Mouse (Mus musculus) left cerebral cortex, adult 8-10 months (tissue): ENCODE measurements around the gene Gm6096. TPM values are rescaled to one million over a fixed set of nuclear protein-coding genes. Genes with fewer than 3 reads are reported as not detected.
A peak's percentile ranks its signal among the peaks of the same experiment; 100 is the strongest.

Experiments
- DNase-seq, 2 experiments: peaks; one replicate each; pipeline ENCODE4 v3.0.0; 2022; ENCODE audit warnings: low spot score in 2 of 2
- total RNA-seq, 4 experiments: library from RNA; stranded (reverse); gene quantifications; 2 replicates each; pipeline ENCODE4 v1.2.4; 2022

Gm6096 gene
- total RNA-seq, 4 experiments from 2014 or later: not detected

- no peak for DNase-seq
Observed at GRCm38 (mm10) chr7:34234610-34235561, 16.0 kb upstream of the Gm6096 start.

DNA sequence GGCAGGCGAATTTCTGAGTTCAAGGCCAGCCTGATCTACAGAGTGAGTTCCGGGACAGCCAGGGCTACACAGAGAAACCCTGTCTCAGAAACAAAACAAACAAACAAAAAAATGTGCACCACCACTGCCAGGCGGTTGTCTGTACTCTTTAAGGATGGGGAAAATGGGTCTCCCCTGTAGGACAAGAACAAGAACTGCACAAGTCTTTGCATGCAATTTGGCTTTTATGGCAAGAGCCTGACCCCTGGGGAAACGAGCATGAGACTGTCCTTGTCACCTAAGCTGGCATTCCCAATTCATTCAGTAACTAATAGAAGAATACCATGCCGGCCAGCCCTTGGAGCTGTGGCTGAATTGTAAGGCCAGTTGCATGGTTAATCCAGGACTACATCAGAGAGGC is 15.2 kb upstream of the Gm6096 start:
- no peak for DNase-seq

DNA sequence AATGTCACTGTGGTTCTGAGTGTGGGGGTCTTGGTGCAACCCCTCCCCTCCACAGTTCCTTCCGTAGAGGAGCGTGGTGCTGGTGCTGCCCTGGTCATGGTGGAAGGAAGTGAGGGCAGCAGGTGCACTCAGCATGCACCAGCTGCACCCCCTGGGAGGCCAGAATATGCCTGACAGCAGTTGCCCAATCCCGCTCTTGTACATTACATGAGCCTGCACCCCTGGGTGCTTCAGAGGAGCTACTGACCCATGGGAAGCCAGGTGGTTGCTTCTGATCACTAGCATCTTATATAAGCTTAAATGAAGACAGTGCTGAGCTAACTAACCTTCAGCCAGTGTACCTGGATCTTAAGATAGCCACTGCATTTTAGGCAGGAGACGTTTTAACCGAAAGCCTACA is 12.8 kb upstream of the Gm6096 start:
- no peak for DNase-seq

DNA sequence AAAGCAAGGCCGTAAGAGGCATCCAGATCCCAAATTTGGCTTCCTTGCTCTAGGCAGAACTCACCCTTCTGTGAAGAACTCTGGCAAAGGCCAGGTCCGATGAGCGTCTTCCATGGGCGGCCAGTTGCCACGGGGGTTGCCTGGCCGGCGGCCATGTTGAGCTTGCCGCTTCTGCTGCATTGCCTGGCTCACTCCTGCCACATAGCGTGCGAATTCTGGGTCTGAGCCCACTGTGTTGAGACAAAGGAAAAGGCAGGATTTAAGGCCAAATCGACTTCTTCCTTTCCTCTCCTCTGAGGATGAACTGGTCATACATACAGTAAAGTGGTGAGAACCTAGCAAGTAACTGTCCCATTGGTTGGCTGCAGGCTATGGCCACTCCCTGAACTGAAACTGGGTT is 8.7 kb upstream of the Gm6096 start:
- no peak for DNase-seq

- DNase-seq: no peak
Observed at GRCm38 (mm10) chr7:34246870-34247499, 3.9 kb upstream of the Gm6096 start.

GRCm38 (mm10) chr7:34252030-34252429 is 1.2 kb downstream of the Gm6096 start:
- DNase-seq: no peak

DNA sequence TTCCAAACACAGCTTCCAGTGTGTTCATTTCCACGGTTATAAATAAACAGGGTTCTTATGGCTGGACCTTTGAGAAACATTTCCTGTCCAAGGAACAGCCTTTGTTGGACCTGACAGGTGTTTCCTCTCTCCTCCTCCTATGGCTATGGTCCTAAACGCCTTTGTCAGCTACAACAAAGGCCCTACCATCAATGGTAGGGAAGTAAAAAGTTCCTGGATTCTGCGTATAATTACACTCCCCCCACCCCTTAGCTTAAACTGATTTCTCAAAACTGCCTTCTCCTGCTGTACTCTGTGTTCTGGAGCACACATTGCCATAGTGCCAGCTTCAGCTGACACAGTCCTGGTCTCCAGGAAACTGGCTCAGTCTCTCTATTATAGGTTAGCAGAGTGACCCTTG is 4.3 kb downstream of the Gm6096 start:
- no peak for DNase-seq

DNA sequence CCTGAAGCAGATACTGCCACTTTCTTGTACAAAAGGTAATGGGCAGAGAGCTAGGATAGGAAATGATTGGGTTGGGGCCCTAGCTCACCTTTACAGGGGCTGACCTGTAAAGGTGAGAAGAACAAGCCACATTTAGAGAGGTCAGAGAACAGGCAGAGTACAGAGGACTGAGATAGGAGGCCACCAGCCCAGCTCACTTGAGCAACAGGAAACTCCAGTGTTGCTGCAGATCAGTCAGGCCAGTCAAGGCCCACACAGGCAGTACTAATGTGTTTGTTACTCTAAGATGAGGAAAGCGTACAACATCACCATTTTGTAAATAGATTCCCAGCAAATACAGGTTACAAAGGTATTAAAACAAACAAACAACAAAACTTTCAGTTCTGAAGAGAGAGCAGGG is 5.1 kb downstream of the Gm6096 start:
- no peak for DNase-seq

GRCm38 (mm10) chr7:34257279-34257678 is 6.4 kb downstream of the Gm6096 start:
- no peak for DNase-seq

DNA sequence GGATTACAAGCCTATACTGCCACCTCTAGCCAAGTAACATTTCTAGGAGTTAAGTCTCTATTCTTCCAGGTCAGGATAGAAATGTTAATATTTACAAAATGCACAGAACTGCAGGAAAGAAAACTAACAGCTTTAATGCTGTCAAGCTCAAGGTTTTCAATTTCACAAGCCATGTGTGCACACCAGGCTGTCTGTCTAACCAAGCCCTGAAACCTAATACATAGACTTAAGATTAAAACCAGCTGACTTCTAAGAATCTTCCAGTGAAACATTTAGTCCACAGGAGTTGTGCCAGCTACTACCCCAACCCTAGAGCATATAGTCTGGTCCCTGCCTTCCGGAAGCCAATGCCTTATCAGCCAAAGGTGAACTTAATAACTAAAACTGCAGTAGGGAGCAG is 7.6 kb downstream of the Gm6096 start:
- no peak for DNase-seq

DNA sequence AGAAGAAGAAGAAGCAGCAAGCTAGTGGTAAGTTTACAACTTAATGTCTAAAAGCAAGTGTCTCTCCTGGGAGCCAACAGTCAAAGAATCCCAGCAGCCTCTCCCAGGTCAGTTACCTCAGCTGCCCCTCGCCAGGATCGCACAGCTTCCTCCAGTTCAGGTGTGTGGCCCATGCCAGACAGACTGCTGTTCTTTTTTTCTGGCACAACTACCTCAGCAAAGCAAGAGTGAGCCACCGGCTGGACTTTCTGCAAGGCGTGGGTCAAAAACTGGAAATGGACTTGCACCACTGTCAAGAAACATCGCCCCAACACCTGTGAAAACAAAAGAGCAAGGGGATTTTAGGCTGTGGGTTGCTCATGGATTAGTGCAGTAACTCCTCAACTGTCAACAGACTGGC is 12.6 kb downstream of the Gm6096 start:
- DNase-seq: no peak

DNA sequence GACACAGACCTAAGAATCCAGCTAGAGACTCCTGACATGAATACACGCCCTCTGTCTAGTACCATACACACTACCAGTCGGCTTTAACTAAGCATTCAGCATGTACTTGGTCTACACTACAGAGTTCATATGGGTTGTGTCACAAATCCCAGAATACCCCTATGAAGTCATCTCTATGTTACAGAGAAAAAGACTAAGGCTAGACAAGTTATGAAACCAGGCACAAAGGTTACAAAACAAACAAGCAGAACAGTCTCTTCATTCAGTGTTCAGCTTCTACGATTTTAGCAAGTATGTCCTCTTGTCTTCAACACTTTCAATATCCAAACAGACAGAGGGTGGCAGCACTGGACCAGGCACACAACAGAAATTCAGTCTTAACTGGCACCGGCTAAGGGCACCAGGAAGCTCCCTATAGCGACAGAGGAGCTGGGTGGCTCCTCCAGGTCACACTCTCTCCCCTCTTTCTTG is 15.1 kb downstream of the Gm6096 start:
- DNase-seq: peak; percentile 32 to 53

DNA sequence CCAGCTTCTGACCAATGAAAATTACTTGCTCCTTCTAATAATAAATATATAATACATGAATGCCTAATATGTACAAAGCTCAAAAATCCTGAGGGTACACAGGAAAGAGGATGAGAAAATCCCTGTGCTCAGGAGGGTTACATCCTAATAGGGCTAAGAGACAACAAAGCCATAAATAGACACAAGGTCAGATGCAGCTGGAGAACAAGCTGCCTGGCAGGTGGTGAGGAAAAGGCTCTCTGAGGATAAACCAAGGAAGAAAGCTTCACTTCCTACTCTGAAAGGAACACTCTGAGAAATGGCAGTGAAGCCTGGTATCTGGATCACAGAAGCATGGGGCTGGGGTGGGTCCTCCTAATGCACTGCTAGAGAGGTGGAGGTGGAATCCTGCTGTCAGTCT is 15.6 kb downstream of the Gm6096 start:
- no peak for DNase-seq

DNA sequence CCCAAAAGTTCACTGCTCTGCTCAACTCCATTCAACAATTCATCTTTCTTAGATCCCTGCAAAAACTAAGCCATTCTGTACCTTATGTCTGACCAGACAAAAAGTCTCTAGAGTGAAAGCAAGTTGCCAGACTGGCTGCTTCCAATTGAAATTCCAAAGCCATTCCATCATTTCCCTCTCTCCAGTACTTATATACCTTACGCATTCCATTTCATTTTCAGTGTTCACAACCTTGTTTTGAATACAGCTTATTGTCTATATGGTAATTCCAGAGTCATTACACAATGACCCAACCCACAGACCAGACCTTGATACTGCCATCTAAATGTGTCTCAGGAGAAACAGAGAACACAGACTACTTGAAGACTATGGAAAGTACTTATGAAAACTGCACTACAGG is 17.6 kb downstream of the Gm6096 start:
- DNase-seq: no peak

GRCm38 (mm10) chr7:34272465-34272864 is 21.6 kb downstream of the Gm6096 start:
- no peak for DNase-seq

GRCm38 (mm10) chr7:34276066-34276465 is 25.2 kb downstream of the Gm6096 start:
- no peak for DNase-seq

DNA sequence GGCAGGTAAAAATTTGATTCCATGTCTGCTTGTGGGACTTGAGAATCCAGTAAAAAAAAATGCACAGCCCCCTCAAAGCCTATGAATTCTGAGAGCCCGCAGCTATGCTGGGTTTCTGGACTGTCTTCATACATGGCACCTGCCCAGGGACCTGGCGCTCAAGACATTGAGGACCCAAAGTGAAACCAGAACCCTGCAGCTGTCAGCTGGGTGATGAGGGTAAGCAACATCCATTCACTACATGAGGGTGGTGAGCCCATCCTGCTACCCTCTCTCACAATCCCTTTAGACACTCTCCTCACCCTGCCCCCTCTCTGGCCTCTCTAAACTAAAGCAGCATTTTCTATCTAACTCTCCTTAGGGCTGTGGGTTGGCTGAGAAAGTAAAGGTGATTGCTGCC is 26.8 kb downstream of the Gm6096 start:
- no peak for DNase-seq

DNA sequence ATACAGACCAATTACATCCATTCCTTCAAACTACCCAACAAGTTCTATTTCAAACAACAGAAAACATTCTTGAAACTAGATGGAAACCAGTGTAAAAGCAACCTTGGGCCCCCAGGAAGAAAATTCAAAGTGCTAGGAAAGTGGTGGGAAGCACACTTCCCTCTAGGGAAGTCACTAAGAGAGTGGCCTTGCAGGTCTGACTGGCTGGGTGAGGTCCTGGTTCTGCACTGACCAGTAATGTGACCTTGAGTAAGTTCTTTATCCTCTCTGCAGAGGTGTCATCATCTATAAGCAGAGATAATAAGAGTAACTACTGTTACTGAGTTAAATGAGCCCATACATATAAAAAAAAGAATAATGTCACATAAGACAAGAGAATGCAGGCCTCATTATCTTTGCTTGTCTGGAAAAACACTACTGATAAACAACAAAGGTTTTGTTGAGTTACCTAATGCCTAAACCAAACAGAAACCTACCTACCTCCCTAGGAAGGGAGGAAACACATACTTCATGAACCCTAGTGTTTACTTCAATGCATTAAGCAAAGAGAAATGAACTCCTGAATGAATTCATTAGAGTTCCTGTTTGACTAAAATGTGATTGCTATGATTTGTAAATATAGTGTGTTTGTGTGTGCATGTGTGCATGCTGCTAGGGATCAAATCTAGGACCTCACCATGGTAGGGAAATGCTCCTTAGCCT is 39.8 kb downstream of the Gm6096 start:
- no peak for DNase-seq

- no peak for DNase-seq
Observed at GRCm38 (mm10) chr7:34291265-34291664, 40.4 kb downstream of the Gm6096 start.

GRCm38 (mm10) chr7:34292633-34293032 is 41.8 kb downstream of the Gm6096 start:
- DNase-seq: no peak

GRCm38 (mm10) chr7:34296124-34296523 is 45.3 kb downstream of the Gm6096 start:
- DNase-seq: no peak

- DNase-seq: no peak
Observed at GRCm38 (mm10) chr7:34298818-34299217, 48.0 kb downstream of the Gm6096 start.
